Mouse (Mus musculus): ENCODE measurements around the gene Spesp1.

Spesp1 gene

GRCm38 (mm10) chr9:62245612-62246379 is 36.2 kb downstream of the Spesp1 start:
- DNase-seq, result no peak

GRCm38 (mm10) chr9:62244612-62245010 is 37.4 kb downstream of the Spesp1 start:
- no peak for DNase-seq

- peak; percentile 85 for DNase-seq
These were observed 37.9 kb downstream of the Spesp1 start for GRCm38 (mm10) chr9:62243991-62244611.

- DNase-seq, result no peak
These were observed 42.0 kb downstream of the Spesp1 start for GRCm38 (mm10) chr9:62240036-62240435.

GRCm38 (mm10) chr9:62237381-62237980 is 44.5 kb downstream of the Spesp1 start:
- no peak for DNase-seq

- DNase-seq, result no peak
These were observed 46.5 kb downstream of the Spesp1 start for GRCm38 (mm10) chr9:62235501-62235900.

GRCm38 (mm10) chr9:62232649-62233048 is 49.4 kb downstream of the Spesp1 start:
- no peak for DNase-seq

- no peak for DNase-seq
These were observed 51.0 kb downstream of the Spesp1 start for GRCm38 (mm10) chr9:62231046-62231445.

GRCm38 (mm10) chr9:62229985-62230384 is 52.0 kb downstream of the Spesp1 start:
- DNase-seq, result peak; percentile 50

- DNase-seq, result peak; percentile 31
These were observed 59.5 kb downstream of the Spesp1 start for GRCm38 (mm10) chr9:62222481-62222880.

- DNase-seq, result no peak
These were observed 60.0 kb downstream of the Spesp1 start for GRCm38 (mm10) chr9:62222029-62222428.
